Mouse (Mus musculus): ENCODE measurements around the gene AI597479. TPM values are rescaled to one million over a fixed set of nuclear protein-coding genes. Genes with fewer than 3 reads are reported as not detected.

Gene AI597479
- polyA plus RNA-seq, 2 experiments = 4.7 to 6.0 TPM

GRCm38 (mm10) chr1:43094206-43094605 is 4.3 kb upstream of the AI597479 start:
- Histone ChIP-seq H3K27me3 (ENCODE audit: control insufficient read depth, insufficient read depth, low read length) (no peaks in the 10 kb centered on the region), H3K4me3 (ENCODE audit: insufficient read depth in 1 of 2, low read depth in 2 of 2, low read length in 2 of 2) (no peak overlapping the region), H3K27ac (no peak overlapping the region), H3K9ac (replicated peaks) (no peak overlapping the region), H3K4me1 (replicated peaks; ENCODE audit: control insufficient read depth in 2 of 2, insufficient read depth in 2 of 2, low read length in 1 of 2) (peaks cover 6 to 9% of the 10 kb centered on the region in 2 experiments; a peak in 3 of 4 replicates), H3K4me2 (ENCODE audit: low read depth) (no peak overlapping the region), H3K36me3 (replicated peaks; ENCODE audit: control insufficient read depth, insufficient read depth, low read depth) (no peaks in the 10 kb centered on the region), H3K9me3 (ENCODE audit: control insufficient read depth, low read length) (no peaks in the 10 kb centered on the region)
- TF ChIP-seq EP300 (IDR thresholded peaks at IDR 0.05; ENCODE audit: low read depth) = no peak
- no peak for TF ChIP-seq CTCF (IDR thresholded peaks at IDR 0.05; ENCODE audit: low read depth)
- ATAC-seq (ENCODE audit: insufficient read depth) (no peak), DNase-seq (ENCODE audit: low read depth in 3 of 3, low spot score in 3 of 3) (no peak)
- 81% methylated on average over 2 of the region's 2 CpGs for WGBS (ENCODE audit: insufficient replicate concordance)

- H3K4me3 ChIP-seq (ENCODE audit: insufficient read depth in 1 of 2, low read depth in 2 of 2, low read length in 2 of 2) = no peak overlapping the region
- peaks cover 2% of the 10 kb centered on the region for H3K36me3 ChIP-seq (replicated peaks; ENCODE audit: control insufficient read depth, insufficient read depth, low read depth)
- WGBS (ENCODE audit: insufficient replicate concordance) = 49% methylated on average over 2 of the region's 2 CpGs
Observed at GRCm38 (mm10) chr1:43108729-43109128, 10.2 kb downstream of the AI597479 start.

GRCm38 (mm10) chr1:43110556-43110955 is 12.0 kb downstream of the AI597479 start:
- peaks cover 2% of the 10 kb centered on the region for H3K36me3 ChIP-seq (replicated peaks; ENCODE audit: control insufficient read depth, insufficient read depth, low read depth)
- no peak for ATAC-seq (ENCODE audit: insufficient read depth)
- no peaks in the 10 kb centered on the region for H3K9me3 ChIP-seq (ENCODE audit: control insufficient read depth, low read length)
- 0 out of 4 replicates have a peak, but pooled peaks cover 0 to 5% of the 10 kb centered on the region in 2 experiments for H3K4me1 ChIP-seq (replicated peaks; ENCODE audit: control insufficient read depth in 2 of 2, insufficient read depth in 2 of 2, low read length in 1 of 2)
- no peak overlapping the region for H3K9ac ChIP-seq (replicated peaks)
- H3K4me3 ChIP-seq (ENCODE audit: insufficient read depth in 1 of 2, low read depth in 2 of 2, low read length in 2 of 2) = no peak overlapping the region
- WGBS (ENCODE audit: insufficient replicate concordance) = 37% methylated on average over 4 of the region's 4 CpGs
- H3K27me3 ChIP-seq (ENCODE audit: control insufficient read depth, insufficient read depth, low read length) = no peaks in the 10 kb centered on the region
- no peak overlapping the region for H3K4me2 ChIP-seq (ENCODE audit: low read depth)
- no peak overlapping the region for H3K27ac ChIP-seq
- TF ChIP-seq CTCF (IDR thresholded peaks at IDR 0.05; ENCODE audit: low read depth) = peak; percentile 88
- TF ChIP-seq EP300 (IDR thresholded peaks at IDR 0.05; ENCODE audit: low read depth) = no peak
- DNase-seq (ENCODE audit: low read depth in 3 of 3, low spot score in 3 of 3) = peak; percentile 28 to 44 (median 35)

More at GRCm38 (mm10) chr1:43108729-43109128, 10.2 kb downstream of the AI597479 start:
- Histone ChIP-seq H3K9ac (replicated peaks) (no peak overlapping the region), H3K27me3 (ENCODE audit: control insufficient read depth, insufficient read depth, low read length) (no peaks in the 10 kb centered on the region), H3K4me1 (replicated peaks; ENCODE audit: control insufficient read depth in 2 of 2, insufficient read depth in 2 of 2, low read length in 1 of 2) (0 out of 4 replicates have a peak, but pooled peaks cover 0 to 3% of the 10 kb centered on the region in 2 experiments), H3K27ac (no peak overlapping the region), H3K4me2 (ENCODE audit: low read depth) (no peak overlapping the region), H3K9me3 (ENCODE audit: control insufficient read depth, low read length) (no peaks in the 10 kb centered on the region)
- ATAC-seq (ENCODE audit: insufficient read depth) = no peak
- TF ChIP-seq EP300 (IDR thresholded peaks at IDR 0.05; ENCODE audit: low read depth) = no peak
- no peak for DNase-seq (ENCODE audit: low read depth in 3 of 3, low spot score in 3 of 3)

- 73% methylated on average over 2 of the region's 2 CpGs for WGBS (ENCODE audit: insufficient replicate concordance)
- 0 out of 4 replicates have a peak, but pooled peaks cover 0 to 5% of the 10 kb centered on the region in 2 experiments for H3K4me1 ChIP-seq (replicated peaks; ENCODE audit: control insufficient read depth in 2 of 2, insufficient read depth in 2 of 2, low read length in 1 of 2)
- DNase-seq (ENCODE audit: low read depth in 3 of 3, low spot score in 3 of 3) (peak in 1 of 3 experiments; percentile 17), ATAC-seq (ENCODE audit: insufficient read depth) (no peak)
- H3K36me3 ChIP-seq (replicated peaks; ENCODE audit: control insufficient read depth, insufficient read depth, low read depth) = peaks cover 2% of the 10 kb centered on the region
- TF ChIP-seq EP300 (IDR thresholded peaks at IDR 0.05; ENCODE audit: low read depth) (no peak), CTCF (IDR thresholded peaks at IDR 0.05; ENCODE audit: low read depth) (peak; percentile 69)
- no peaks in the 10 kb centered on the region for H3K27me3 ChIP-seq (ENCODE audit: control insufficient read depth, insufficient read depth, low read length)
- H3K4me3 ChIP-seq (ENCODE audit: insufficient read depth in 1 of 2, low read depth in 2 of 2, low read length in 2 of 2) = no peak overlapping the region
- no peak overlapping the region for H3K4me2 ChIP-seq (ENCODE audit: low read depth)
- H3K9ac ChIP-seq (replicated peaks) = no peak overlapping the region
- no peak overlapping the region for H3K27ac ChIP-seq
- no peaks in the 10 kb centered on the region for H3K9me3 ChIP-seq (ENCODE audit: control insufficient read depth, low read length)
Observed at GRCm38 (mm10) chr1:43112882-43113281, 14.4 kb downstream of the AI597479 start.

- H3K4me1 ChIP-seq (replicated peaks; ENCODE audit: control insufficient read depth in 2 of 2, insufficient read depth in 2 of 2, low read length in 1 of 2) = peaks cover 0 to 5% of the 10 kb centered on the region in 2 experiments; a peak in 1 of 4 replicates
- no peaks in the 10 kb centered on the region for H3K9me3 ChIP-seq (ENCODE audit: control insufficient read depth, low read length)
- peaks cover 2% of the 10 kb centered on the region for H3K36me3 ChIP-seq (replicated peaks; ENCODE audit: control insufficient read depth, insufficient read depth, low read depth)
- no peak overlapping the region for H3K4me2 ChIP-seq (ENCODE audit: low read depth)
- H3K9ac ChIP-seq (replicated peaks) = no peak overlapping the region
- no peaks in the 10 kb centered on the region for H3K27me3 ChIP-seq (ENCODE audit: control insufficient read depth, insufficient read depth, low read length)
- ATAC-seq (ENCODE audit: insufficient read depth) (no peak), DNase-seq (ENCODE audit: low read depth in 3 of 3, low spot score in 3 of 3) (no peak)
- H3K27ac ChIP-seq = no peak overlapping the region
- no peak for TF ChIP-seq CTCF (IDR thresholded peaks at IDR 0.05; ENCODE audit: low read depth)
- TF ChIP-seq EP300 (IDR thresholded peaks at IDR 0.05; ENCODE audit: low read depth) = no peak
- WGBS (ENCODE audit: insufficient replicate concordance) = 82% methylated on average over 8 of the region's 8 CpGs
- H3K4me3 ChIP-seq (ENCODE audit: insufficient read depth in 1 of 2, low read depth in 2 of 2, low read length in 2 of 2) = no peak overlapping the region
Observed at GRCm38 (mm10) chr1:43117435-43117834, 18.9 kb downstream of the AI597479 start.
